Mouse (Mus musculus): ENCODE results near the gene Manba. TPM values are rescaled to one million over a fixed set of nuclear protein-coding genes. Genes with fewer than 3 reads are reported as not detected.

Manba gene
- polyA plus RNA-seq, 1 experiment from 2014 or later, result 5.6 TPM

DNA sequence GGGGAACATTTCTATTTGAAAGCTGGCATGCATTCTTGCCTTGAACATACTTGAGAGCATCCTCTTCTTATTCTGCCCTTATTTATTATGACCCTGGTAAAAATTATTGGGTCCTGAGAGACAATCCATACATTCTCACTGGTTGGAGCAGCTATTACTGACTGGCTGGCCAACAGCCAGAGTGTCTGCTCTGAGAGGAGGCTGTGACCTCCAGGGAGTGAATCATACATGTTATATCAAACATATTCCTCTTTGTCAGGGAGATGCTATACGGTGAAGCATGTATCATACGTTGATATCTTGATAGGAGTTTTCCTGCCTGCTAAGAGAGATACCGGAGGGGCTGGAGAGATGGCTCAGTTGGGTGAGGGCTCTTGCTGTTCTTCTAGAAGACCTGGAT lies 89.7 kb downstream of the Manba start:
- Histone ChIP-seq H3K4me2 (no peak overlapping the region), H3K4me3 (no peak overlapping the region), H3K9me3 (no peaks in the 10 kb centered on the region), H3K9ac (no peak overlapping the region), H3K27ac (no peak overlapping the region), H3K36me3 (no peaks in the 10 kb centered on the region), H3K4me1 (replicated peaks) (no peaks in the 10 kb centered on the region; the same call in 1 of the 2 replicates), H3K27me3 (no peaks in the 10 kb centered on the region)
- WGBS, result 88% methylated on average over 3 of the region's 3 CpGs
- ATAC-seq (ENCODE audit: low FRiP score), result no peak

DNA sequence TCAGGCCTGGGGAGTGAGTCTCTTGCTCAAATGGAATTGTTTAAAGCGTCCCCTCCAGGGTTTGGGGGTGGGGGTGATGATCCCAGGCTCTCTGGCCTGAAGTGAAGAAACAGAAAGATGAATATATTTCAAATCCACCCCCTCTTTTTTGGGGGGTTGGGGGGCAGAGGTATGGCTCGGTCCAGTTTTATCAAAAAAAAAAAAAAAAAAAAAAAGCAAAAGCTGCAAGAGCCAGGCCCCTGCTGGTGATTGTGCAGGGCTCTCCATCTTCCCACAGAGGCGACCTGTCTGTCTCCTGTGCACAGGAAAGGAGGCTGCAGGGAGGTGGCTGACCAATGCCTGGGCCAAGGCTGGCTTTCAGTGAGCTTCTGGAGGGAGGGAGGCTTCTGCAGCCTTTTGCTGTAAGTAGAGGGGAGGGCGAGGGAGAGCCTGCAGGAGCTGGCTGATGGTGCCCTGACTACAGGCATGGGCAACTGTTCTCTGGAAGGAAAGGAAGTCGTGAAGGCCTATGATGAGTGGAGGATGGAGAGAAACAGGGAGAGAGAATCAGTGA lies 93.3 kb downstream of the Manba start:
- Histone ChIP-seq H3K27ac (no peak overlapping the region), H3K4me1 (replicated peaks) (peaks cover 11% of the 10 kb centered on the region), H3K9me3 (no peaks in the 10 kb centered on the region), H3K4me2 (no peak overlapping the region), H3K4me3 (no peak overlapping the region), H3K27me3 (no peaks in the 10 kb centered on the region), H3K36me3 (no peaks in the 10 kb centered on the region), H3K9ac (0 out of 2 replicates have a peak overlapping the region, but pooled peaks have one; percentile 43)
- WGBS, result 54% methylated on average over 5 of the region's 5 CpGs
- ATAC-seq (ENCODE audit: low FRiP score), result no peak

DNA sequence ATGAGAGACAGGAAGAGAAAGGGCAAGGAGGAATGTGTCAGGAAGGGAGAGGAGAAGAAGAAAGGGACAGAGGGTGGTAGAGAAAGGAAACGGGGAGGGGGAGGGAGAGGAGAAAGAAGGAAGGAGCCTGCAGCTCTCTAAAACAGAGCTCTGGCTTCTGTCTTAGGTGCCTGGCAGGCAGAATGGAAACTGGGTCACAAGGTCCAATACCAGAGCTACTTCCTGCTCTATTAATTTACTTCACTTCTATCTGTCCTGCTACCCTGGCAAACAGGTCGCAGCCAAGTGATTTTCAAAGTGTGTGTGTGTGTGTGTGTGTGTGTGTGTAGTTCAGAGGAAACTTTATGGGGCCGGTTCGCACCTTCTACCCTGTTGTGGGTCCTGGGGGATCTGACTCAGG lies 93.8 kb downstream of the Manba start:
- no peak overlapping the region for H3K4me2 ChIP-seq
- H3K4me1 ChIP-seq (replicated peaks), result peaks cover 11% of the 10 kb centered on the region
- 68% methylated on average over 4 of the region's 4 CpGs for WGBS
- no peaks in the 10 kb centered on the region for H3K9me3 ChIP-seq
- H3K27me3 ChIP-seq, result no peaks in the 10 kb centered on the region
- no peak overlapping the region for H3K4me3 ChIP-seq
- H3K36me3 ChIP-seq, result peaks cover 3% of the 10 kb centered on the region; the same call in 1 of the 2 replicates
- H3K27ac ChIP-seq, result no peak overlapping the region
- no peak for ATAC-seq (ENCODE audit: low FRiP score)
- no peak overlapping the region for H3K9ac ChIP-seq

DNA sequence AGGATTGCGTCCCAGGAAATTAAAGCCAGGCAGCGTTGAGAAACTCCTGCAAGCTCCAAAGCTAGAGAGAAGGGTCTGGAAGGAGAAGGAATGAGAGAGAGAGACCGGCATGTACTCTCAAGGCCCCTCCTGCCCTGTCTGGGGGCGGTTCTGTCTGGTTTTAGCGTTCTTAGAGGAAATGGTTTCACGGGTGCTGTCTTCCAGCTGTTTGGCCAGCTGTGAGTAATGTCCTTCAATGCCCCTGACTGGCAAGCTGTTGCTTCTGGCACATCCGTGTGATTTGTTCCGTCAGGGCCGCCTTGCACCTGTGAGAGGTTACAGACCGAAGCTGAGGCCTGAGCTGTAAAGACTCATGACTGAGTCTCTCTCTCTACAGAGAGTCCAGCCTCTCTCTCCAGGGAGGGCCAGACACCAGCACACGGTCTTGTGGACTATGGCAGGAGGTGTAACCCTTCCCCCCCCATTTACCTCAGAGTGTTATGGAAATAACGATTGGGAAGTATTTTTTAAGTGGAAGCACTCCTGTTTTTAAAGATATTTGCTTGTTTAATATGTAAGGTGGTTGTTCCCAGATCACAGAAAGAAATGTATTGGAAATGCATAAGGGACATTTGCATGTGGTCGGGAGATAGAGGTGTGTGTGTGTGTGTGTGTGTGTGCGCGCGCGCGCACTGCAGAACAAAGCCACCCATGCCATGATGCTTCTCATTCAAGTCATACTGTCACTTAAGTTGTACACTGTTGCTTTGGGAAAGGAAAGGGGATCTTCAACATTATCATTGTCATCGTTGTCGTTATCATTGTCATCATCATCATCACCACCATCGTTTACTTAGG lies 95.2 kb downstream of the Manba start:
- no peak for ATAC-seq (ENCODE audit: low FRiP score)
- Histone ChIP-seq H3K4me3 (no peak overlapping the region), H3K4me1 (replicated peaks) (peaks cover 13% of the 10 kb centered on the region), H3K9ac (no peak overlapping the region), H3K9me3 (no peaks in the 10 kb centered on the region), H3K27me3 (no peaks in the 10 kb centered on the region), H3K4me2 (no peak overlapping the region), H3K27ac (no peak overlapping the region; the same call in 1 of the 2 replicates), H3K36me3 (peaks cover 15% of the 10 kb centered on the region)
- WGBS, result 83% methylated on average over 21 of the region's 21 CpGs

DNA sequence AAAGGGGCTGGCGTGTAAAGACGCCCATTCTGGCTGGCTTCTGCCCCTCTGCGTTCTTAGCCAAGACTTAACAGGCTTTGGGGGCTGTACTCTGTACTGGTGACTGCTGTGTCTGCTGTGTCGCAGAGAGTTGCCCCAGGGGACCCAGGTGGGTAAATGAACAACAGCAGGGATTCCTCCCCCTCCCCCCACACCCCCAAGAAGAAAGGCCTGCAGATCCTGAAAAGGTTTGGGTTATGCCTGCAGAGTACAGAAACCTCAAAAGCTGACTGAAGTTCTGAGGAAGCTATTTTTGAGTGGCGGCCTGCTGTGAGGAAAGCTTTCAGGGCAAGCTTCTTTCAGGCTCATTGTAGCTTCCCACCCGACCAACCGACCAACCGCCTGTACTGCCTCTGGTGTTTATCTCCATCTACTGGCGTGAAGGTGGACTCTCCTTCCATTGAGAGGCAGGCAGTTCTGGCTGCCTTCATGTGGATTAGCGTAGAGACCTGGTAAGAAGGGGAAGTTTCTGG lies 96.3 kb downstream of the Manba start:
- no peaks in the 10 kb centered on the region for H3K9me3 ChIP-seq
- peak overlapping the region; percentile 8; the same call in 1 of the 2 replicates for H3K27ac ChIP-seq
- H3K4me3 ChIP-seq, result no peak overlapping the region
- ATAC-seq (ENCODE audit: low FRiP score), result peak; percentile 70
- H3K4me1 ChIP-seq (replicated peaks), result peaks cover 15% of the 10 kb centered on the region
- 0 out of 2 replicates have a peak overlapping the region, but pooled peaks have one; percentile 15 for H3K4me2 ChIP-seq
- no peaks in the 10 kb centered on the region for H3K27me3 ChIP-seq
- H3K9ac ChIP-seq, result no peak overlapping the region
- 12% methylated on average over 10 of the region's 10 CpGs for WGBS
- H3K36me3 ChIP-seq, result peaks cover 21% of the 10 kb centered on the region

DNA sequence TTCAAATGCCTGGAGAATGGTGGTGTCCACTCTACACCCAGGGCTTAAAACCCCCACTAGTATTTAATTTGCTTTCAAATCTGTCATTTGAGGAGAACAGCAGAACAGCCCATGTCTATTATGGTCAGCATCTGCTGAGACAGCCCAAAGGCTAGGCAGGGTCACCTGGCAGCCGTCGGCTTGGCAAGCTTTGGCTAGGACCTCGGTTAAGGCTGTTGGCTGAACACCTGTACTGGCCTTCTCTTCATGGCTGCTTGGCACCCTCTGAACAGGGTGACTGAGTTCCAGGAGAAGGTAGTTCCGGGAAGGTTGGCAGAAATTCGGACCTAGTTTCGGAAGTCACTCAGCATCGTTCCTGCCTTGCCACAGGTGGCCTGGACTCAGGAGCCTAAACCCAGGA lies 96.8 kb downstream of the Manba start:
- Histone ChIP-seq H3K36me3 (peaks cover 26% of the 10 kb centered on the region), H3K4me1 (replicated peaks) (peaks cover 15% of the 10 kb centered on the region), H3K4me3 (no peak overlapping the region), H3K9me3 (no peaks in the 10 kb centered on the region), H3K9ac (no peak overlapping the region), H3K27me3 (no peaks in the 10 kb centered on the region), H3K4me2 (no peak overlapping the region), H3K27ac (no peak overlapping the region)
- no peak; the same call in 1 of the 2 replicates for ATAC-seq (ENCODE audit: low FRiP score)
- WGBS, result 90% methylated on average over 7 of the region's 7 CpGs

DNA sequence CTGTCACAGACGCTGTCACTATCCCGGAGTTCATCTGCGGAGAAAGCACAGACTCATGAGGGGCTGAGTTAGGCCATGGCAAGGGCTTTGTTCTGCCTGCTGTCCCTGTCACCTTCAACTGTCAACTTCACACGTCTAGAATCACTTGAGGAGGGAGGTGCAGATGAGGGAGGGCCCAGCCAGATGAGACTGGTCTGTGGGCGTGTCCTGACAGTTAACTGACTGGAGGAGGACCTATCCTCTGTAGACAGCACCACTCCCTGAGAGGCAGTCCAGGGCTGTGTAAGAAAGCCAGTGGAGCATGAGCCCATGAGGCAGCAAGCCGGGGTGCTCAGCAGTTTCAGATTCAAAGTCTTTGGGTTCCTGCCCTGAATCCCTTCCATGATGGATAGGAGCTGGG lies 100.1 kb downstream of the Manba start:
- no peak for ATAC-seq (ENCODE audit: low FRiP score)
- WGBS, result 57% methylated on average over 6 of the region's 6 CpGs
- no peaks in the 10 kb centered on the region for H3K27me3 ChIP-seq
- no peak overlapping the region for H3K4me2 ChIP-seq
- no peak overlapping the region for H3K27ac ChIP-seq
- peaks cover 15% of the 10 kb centered on the region for H3K4me1 ChIP-seq (replicated peaks)
- H3K9ac ChIP-seq, result no peak overlapping the region
- H3K9me3 ChIP-seq, result no peaks in the 10 kb centered on the region
- H3K4me3 ChIP-seq, result no peak overlapping the region
- H3K36me3 ChIP-seq, result peaks cover 52% of the 10 kb centered on the region

DNA sequence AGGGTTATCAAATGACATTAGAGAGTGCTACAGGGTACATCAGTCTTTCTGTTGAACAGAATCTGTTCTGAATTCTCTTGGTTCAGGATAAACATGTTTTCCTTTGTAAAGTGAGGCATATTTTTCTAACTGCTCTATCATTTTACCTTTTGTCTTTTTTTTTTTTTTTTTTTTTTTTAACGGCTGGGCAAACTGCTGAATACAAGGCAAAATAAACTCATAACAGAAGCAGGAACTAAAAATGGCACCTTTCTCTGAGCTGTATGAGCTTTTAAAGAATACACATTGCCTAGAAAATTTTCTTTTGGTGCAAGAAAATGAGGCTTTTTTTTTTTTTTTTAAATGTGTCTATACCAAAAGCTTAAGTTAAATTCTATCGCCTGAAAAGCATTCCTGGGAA lies 100.6 kb downstream of the Manba start:
- no peak for ATAC-seq (ENCODE audit: low FRiP score)
- 87% methylated on average over 2 of the region's 2 CpGs for WGBS
- Histone ChIP-seq H3K27ac (no peak overlapping the region), H3K27me3 (no peaks in the 10 kb centered on the region), H3K36me3 (peaks cover 56% of the 10 kb centered on the region), H3K9me3 (no peaks in the 10 kb centered on the region), H3K4me1 (replicated peaks) (peaks cover 15% of the 10 kb centered on the region), H3K4me3 (no peak overlapping the region), H3K4me2 (no peak overlapping the region), H3K9ac (no peak overlapping the region)

DNA sequence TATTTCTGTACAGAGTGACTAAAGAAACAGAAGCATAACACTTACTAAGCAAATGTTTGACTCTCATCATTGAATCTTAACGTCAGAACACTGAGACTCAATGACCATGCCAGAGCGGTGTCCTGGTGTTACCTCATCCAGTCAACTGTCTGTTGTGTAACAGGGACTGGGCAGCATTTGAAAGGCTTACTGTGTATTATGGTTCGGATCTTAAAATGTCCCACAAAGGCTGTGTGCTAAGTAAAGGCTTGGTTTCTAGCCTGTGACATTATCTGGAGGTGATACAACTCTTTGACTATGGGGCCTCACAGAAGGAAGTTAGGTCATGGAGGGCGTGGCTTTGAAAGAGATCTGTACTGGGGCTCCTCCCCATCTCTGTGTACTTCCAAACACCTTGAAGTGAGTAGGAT lies 101.1 kb downstream of the Manba start:
- H3K9me3 ChIP-seq, result no peaks in the 10 kb centered on the region
- peaks cover 56% of the 10 kb centered on the region for H3K36me3 ChIP-seq
- no peak overlapping the region for H3K9ac ChIP-seq
- H3K27me3 ChIP-seq, result no peaks in the 10 kb centered on the region
- H3K4me3 ChIP-seq, result no peak overlapping the region
- H3K4me2 ChIP-seq, result no peak overlapping the region
- no peak for ATAC-seq (ENCODE audit: low FRiP score)
- 92% methylated on average over 4 of the region's 4 CpGs for WGBS
- H3K4me1 ChIP-seq (replicated peaks), result peaks cover 11% of the 10 kb centered on the region
- no peak overlapping the region for H3K27ac ChIP-seq

DNA sequence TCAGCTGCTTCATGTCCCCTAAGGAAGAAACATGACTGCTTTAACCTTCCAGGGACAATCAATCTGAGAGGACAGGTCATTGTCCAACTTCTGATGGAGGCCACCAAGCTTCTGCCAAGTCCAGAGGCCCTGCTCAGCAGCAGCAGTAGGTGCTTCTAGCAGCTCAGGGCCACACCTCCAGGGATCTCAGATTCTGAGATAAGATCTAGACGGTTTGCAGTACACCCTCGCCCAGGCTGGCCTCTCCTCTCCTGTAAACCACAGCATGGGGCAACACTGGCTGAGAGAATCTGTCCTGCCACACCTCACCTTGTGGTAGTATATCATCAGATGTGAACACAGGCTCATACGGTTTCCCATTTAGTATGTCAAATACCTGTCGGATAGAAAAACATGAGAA lies 105.1 kb downstream of the Manba start:
- no peak overlapping the region for H3K27ac ChIP-seq
- no peak for ATAC-seq (ENCODE audit: low FRiP score)
- H3K9ac ChIP-seq, result no peak overlapping the region
- H3K27me3 ChIP-seq, result no peaks in the 10 kb centered on the region
- no peak overlapping the region for H3K4me2 ChIP-seq
- no peak overlapping the region for H3K4me3 ChIP-seq
- H3K4me1 ChIP-seq (replicated peaks), result peaks cover 4% of the 10 kb centered on the region; the same call in 1 of the 2 replicates
- 86% methylated on average over 4 of the region's 4 CpGs for WGBS
- H3K9me3 ChIP-seq, result no peaks in the 10 kb centered on the region
- H3K36me3 ChIP-seq, result peaks cover 65% of the 10 kb centered on the region

DNA sequence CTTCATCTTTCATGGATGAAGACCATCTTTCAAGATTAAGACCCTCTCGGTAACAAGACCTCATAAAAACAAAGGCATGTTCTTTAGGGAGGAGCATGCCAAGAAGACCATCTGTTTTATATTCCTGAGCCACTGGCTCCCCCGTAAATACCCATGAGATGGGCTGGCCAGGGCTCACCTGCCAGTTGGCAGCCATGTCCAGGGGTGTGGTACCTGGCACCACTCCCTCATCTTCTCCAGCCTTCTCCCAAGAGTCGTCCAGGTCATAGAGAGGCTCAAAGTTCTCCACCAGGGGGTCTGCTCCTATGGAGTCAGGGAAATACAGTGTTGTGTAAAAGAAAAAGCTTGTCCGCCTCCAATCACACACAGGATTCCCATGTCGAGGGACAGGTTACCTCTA lies 106.0 kb downstream of the Manba start:
- Histone ChIP-seq H3K4me3 (no peak overlapping the region), H3K27me3 (no peaks in the 10 kb centered on the region), H3K27ac (no peak overlapping the region), H3K4me2 (no peak overlapping the region), H3K9me3 (no peaks in the 10 kb centered on the region), H3K9ac (no peak overlapping the region), H3K36me3 (peaks cover 60% of the 10 kb centered on the region), H3K4me1 (replicated peaks) (0 out of 2 replicates have a peak, but pooled peaks cover 2% of the 10 kb centered on the region)
- ATAC-seq (ENCODE audit: low FRiP score), result no peak
- 85% methylated on average over 5 of the region's 5 CpGs for WGBS

DNA sequence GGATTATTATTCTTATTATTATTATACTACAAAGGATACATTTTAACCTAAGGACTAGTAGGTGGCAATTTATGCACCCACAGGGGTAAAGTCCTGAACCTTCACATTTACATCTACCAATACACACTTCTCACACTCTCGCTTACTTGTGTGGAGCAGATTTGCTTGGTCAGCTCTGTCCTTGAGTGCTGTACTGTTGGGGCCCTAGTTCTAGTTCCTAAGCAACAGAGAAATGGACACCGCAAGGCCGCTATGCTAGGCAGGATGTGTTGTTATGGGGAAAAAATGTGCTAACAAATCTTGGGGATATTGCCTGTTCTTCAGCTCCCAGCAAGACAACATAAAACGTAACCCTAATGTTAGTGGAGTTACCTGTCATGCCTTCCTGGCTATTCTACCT lies 106.6 kb downstream of the Manba start:
- Histone ChIP-seq H3K4me3 (no peak overlapping the region), H3K9ac (no peak overlapping the region), H3K27me3 (no peaks in the 10 kb centered on the region), H3K9me3 (no peaks in the 10 kb centered on the region), H3K4me2 (no peak overlapping the region), H3K36me3 (peaks cover 59% of the 10 kb centered on the region), H3K4me1 (replicated peaks) (0 out of 2 replicates have a peak, but pooled peaks cover 2% of the 10 kb centered on the region), H3K27ac (no peak overlapping the region)
- ATAC-seq (ENCODE audit: low FRiP score), result no peak
- 84% methylated on average over 4 of the region's 4 CpGs for WGBS

Data from hindbrain, embryonic 13.5 days (tissue).